1 mouse cellular context compared by ENCODE assay signal in genomic region chr7:78912253-78912973, GRCm38 (mm10).
TF ChIP-seq lines count a peak whose summit lies in the region.

No protein-coding gene starts in this region.

TF ChIP-seq in CH12.LX, 34 proteins besides CTCF, POLR2A, EP300 and RAD21 (continued from another document):
- TF ChIP-seq SIN3A (IDR thresholded peaks at IDR 0.05; ENCODE audit: low read length), result no peak; the same call in none of the 2 replicates
- TF ChIP-seq CHD1 (IDR thresholded peaks at IDR 0.05; ENCODE audit: low read depth, low read length), result no peak
- TF ChIP-seq HCFC1 (IDR thresholded peaks at IDR 0.05; ENCODE audit: low read depth, low read length), result no peak
- no peak for TF ChIP-seq UBTF (IDR thresholded peaks at IDR 0.05; ENCODE audit: low read depth, low read length)
- TF ChIP-seq ZMIZ1 (IDR thresholded peaks at IDR 0.05; ENCODE audit: low read depth, low read length), result peak; percentile 46; the same call in 1 of the 2 replicates
- no peak for TF ChIP-seq KAT2A (IDR thresholded peaks at IDR 0.05; ENCODE audit: insufficient replicate concordance, low read length)
- no peak for TF ChIP-seq GABPA (IDR thresholded peaks at IDR 0.05; ENCODE audit: insufficient replicate concordance, low read depth, low read length)
- no peak for TF ChIP-seq PAX5 (IDR thresholded peaks at IDR 0.05; ENCODE audit: low read length)
- TF ChIP-seq RCOR1 (conservative IDR thresholded peaks at IDR 0.05; ENCODE audit: low read depth, low read length), result peak; percentile 72; the same call in 1 of the 2 replicates
- TF ChIP-seq USF2 (conservative IDR thresholded peaks at IDR 0.05; ENCODE audit: low read depth, low read length), result no peak
- TF ChIP-seq POLR2AphosphoS2 (IDR thresholded peaks at IDR 0.05; ENCODE audit: low read depth, low read length), result no peak; the same call in 1 of the 2 replicates
- no peak for TF ChIP-seq MAX (IDR thresholded peaks at IDR 0.05; ENCODE audit: low read length)
- no peak for TF ChIP-seq JUND (conservative IDR thresholded peaks at IDR 0.05; ENCODE audit: low read depth, low read length)
- TF ChIP-seq MXI1 (IDR thresholded peaks at IDR 0.05; ENCODE audit: low read depth, low read length), result no peak
- no peak for TF ChIP-seq NELFE (IDR thresholded peaks at IDR 0.05; ENCODE audit: low read depth, low read length)
- TF ChIP-seq ELF1 (IDR thresholded peaks at IDR 0.05; ENCODE audit: low read depth, low read length), result peak; percentile 39; the same call in 1 of the 2 replicates
- no peak for TF ChIP-seq JUN (IDR thresholded peaks at IDR 0.05; ENCODE audit: insufficient read depth, low read depth, low read length)
- no peak for TF ChIP-seq ZC3H11A (IDR thresholded peaks at IDR 0.05; ENCODE audit: low read depth, low read length)
